Mouse (Mus musculus) brain, adult 2 months (tissue): Measurements from ENCODE around the gene Pet117.
A peak's percentile ranks its signal among the peaks of the same experiment; 100 is the strongest.

Source experiments
- DNase-seq: peaks from one replicate; pipeline ENCODE4 v3.0.0; 2011; ENCODE audit warnings: low read depth, low spot score

Gene Pet117

GRCm38 (mm10) chr2:144381741-144382140, 12.9 kb downstream of the Pet117 start:
- peak; percentile 43 for DNase-seq

DNA sequence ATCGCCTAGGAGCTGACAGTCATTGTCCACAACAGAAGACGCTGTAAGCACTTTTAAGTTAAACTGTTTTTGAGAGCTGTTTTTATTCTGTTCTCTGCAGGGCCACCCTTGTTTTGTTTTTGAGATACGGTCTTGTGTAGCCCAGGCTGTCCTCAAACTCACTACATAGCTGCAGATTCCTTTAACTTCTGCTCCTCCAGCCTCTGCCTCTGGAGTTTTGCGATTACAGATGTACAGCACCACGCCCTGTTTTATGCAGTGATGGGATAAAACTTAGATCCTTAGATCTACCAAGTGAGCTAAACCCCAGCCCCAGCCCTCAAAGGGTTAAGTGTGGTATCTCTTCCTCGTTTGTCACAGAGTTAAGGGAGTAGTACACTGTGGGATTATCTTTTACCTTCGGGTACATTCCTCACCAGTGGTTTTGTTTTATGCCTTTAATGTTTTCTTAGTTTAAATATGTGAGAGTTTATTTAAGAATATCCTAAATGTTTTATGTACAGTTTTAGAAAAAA, 13.9 kb downstream of the Pet117 start:
- no peak for DNase-seq

GRCm38 (mm10) chr2:144386296-144386695, 17.5 kb downstream of the Pet117 start:
- DNase-seq, result no peak

DNA sequence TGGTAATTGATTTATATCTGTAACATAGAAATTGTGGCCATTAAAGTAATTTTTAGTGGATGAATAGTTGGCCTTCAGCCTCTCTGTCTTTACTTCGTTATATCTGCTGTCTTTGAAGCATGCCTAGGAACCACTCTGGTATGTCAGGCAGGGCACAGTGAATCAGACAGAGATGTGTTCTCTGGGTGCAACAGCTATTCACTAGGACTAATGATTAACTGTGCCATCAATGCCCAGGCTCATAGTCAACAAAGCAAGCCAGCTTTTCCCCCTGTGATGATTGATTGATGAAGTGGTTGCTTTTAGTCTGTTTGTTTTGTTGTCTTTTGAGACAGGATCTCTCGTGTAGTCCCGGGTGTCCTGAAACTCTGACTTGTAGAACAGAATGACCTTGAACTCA, 19.6 kb downstream of the Pet117 start:
- no peak for DNase-seq

DNA sequence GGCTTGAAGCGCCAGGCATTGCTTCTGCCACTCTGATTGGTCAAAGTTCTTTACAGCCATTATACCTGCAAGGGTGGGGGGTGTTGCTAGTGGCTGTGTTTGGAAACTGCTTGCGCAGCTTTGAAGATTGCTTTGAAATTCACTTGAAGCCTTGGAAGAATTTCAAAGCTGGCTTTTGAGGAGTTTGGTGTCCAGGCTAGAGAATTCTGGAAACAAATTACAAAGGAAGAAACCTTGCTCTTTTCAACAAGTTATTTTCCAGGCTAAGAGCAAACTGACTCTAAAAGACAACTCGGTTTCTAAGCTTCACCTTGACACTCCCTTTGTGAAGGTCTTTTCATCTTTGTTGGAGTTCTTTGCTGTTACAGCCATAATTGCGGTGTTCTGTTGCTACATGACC, 30.7 kb downstream of the Pet117 start:
- no peak for DNase-seq

DNA sequence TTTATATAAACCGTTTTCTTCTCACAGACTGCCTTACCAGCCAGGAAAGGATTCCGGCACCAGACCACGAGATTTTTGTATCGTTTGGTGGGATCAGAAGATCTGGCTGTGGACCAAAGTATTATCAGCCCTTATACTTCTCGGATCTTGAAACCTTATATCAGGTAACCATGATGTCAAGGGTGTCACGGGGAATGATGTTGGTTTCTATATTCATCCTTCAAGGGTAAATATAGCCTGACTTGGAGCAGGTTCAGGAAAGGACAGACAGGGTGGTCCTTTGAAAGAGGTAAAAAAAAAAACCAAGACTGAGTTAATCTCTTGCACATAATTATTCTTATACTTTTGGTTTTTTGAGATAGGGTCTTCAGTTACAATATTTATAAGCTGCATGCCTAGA, 31.9 kb downstream of the Pet117 start:
- no peak for DNase-seq

DNA sequence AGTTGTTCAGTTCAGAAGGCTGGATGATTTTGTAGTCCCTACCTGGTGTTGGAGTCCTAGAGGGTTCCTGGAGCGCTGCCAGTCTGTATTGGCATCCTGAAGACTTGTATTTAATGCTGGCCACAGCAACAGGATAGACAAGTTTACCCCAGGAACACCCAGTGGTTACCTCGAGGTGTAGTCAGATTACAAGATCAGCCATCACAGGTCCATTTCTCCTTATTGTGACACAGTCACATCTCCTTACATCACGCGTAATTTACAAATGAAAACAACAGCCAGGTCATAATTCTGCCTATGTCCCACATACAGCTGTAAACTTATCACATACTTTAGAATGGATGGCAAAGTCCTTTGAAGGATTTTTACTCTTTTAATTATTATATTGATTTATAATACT, 40.2 kb downstream of the Pet117 start:
- DNase-seq, result no peak

DNA sequence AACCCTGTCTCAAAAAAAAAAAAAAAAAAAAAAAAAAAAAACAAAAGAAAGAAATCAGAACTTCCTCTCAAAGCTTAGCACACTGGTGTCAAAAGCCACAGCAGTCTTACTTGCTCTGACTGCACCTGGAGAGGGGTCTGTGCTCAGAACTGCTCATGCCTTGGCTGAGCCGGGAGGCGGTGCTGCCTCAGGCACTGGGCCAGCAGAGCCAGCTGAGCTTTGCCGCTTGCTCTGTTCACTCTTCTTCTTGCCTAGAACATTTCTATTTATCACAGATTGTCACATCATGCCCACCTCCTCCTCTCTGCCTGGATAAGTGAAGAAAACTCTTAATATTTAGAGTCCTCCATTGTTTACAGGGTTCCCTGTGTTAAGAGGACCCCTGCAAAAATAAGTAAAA, 41.8 kb downstream of the Pet117 start:
- DNase-seq, result peak; percentile 72

DNA sequence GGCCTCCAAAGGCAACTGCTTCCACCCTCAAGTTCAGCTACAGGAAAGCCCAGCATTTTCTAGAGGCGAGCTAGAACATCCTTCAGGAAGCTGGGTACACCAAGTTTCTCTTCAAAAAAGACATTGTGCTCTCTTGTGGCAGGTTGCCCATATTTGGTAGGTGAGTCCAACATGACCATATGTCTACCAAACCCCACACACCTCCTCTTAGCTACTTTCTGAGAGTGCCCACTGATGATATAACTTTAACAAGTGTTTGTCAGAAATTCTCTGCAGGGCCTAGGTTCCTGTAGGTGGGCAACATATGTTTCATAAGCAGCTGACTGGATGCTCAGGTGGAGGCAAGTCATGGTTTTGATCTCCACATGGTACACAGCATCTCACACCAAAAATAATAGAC, 45.9 kb downstream of the Pet117 start:
- DNase-seq, result peak; percentile 81

DNA sequence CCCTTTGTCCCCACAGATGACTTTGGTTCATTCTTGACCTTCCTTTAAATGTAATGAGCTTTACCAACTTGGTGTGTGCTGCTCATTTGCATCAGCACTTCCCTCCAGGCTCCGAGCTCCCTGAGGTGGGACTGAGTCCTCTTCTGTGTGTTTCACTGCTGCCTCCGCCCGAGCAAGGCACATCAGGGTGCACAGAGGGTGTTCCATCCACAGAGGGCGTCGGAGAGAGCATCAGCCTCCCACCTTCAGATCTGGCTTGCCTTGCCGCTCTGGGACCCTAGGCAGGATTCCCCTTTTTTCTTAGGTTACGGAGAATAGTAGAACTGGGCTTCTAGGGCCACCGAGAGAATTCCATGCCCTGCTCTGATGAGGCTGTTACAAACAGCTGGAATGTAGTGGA, 48.1 kb downstream of the Pet117 start:
- no peak for DNase-seq

DNA sequence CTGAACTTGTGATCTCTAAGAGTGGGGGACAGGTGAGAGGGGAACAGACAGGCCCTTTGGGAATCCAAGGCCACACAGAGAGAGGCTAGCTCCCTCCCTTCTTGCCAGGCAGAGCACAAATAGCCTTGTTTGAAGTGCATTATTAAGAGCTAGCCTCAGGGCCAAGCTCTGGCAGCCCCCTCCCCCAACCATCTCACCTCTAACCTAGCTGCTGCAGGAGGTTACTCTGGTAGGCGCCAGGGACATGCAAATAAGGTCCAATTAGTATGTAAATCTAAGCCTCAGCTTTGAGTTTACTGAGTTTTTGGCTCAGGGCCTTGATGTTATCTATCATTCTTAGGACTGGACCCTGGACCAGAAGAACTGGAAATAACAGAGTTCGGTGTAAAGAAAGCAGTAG, 49.3 kb downstream of the Pet117 start:
- DNase-seq, result no peak

GRCm38 (mm10) chr2:144422094-144422675, 53.4 kb downstream of the Pet117 start:
- DNase-seq, result no peak
